Mouse (Mus musculus): Measurements from ENCODE around the gene Atg9b. TPM values are rescaled to one million over a fixed set of nuclear protein-coding genes. Genes with fewer than 3 reads are reported as not detected.

Atg9b gene
- polyA plus RNA-seq, 1 experiment from 2014 or later = 0.75 TPM

DNA sequence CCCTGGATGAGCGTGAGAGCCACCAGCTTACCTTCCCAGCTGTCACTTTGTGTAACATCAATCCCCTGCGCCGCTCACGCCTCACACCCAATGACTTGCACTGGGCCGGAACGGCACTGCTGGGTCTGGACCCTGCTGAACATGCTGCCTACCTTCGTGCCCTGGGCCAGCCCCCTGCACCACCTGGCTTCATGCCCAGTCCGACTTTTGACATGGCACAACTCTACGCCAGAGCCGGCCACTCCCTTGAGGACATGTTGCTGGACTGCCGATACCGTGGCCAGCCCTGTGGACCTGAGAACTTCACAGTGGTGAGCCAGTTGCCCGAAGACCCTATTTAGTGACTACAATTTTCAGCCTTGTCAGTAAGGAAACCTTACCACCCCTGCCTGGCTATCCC lies 22.0 kb upstream of the Atg9b start:
- H3K27me3 ChIP-seq (replicated peaks; ENCODE audit: control insufficient read depth, insufficient read depth, low read length) = peaks cover 16% of the 10 kb centered on the region
- no peak overlapping the region for H3K4me3 ChIP-seq (ENCODE audit: low read depth, low read length)
- H3K9ac ChIP-seq (ENCODE audit: low read depth, low read length) = no peak overlapping the region
- H3K36me3 ChIP-seq (ENCODE audit: control insufficient read depth, insufficient read depth, low read length) = no peaks in the 10 kb centered on the region; the same call in 1 of the 2 replicates
- 83% methylated on average over 13 of the region's 13 CpGs for WGBS
- DNase-seq (ENCODE audit: low spot score) = no peak
- ATAC-seq (replicated peaks; ENCODE audit: low FRiP score) = no peak
- H3K9me3 ChIP-seq (ENCODE audit: control insufficient read depth, low read length) = no peaks in the 10 kb centered on the region
- H3K27ac ChIP-seq (ENCODE audit: low read depth, low read length) = 0 out of 2 replicates have a peak overlapping the region, but pooled peaks have one; percentile 5
- H3K4me1 ChIP-seq (replicated peaks; ENCODE audit: control insufficient read depth, insufficient read depth, low read length) = 0 out of 2 replicates have a peak, but pooled peaks cover 4% of the 10 kb centered on the region
- no peak overlapping the region for H3K4me2 ChIP-seq

- DNase-seq (ENCODE audit: low spot score) (no peak), ATAC-seq (replicated peaks; ENCODE audit: low FRiP score) (no peak)
- no peak within 1 kb of the TSS for H3K9ac ChIP-seq (ENCODE audit: low read depth, low read length)
These were observed 21.2 kb upstream of the Atg9b start, which contains the start of gene Asic3 for GRCm38 (mm10) chr5:24413042-24413693. Gene Asic3 (plus strand): TSS chr5:24413392.

GRCm38 (mm10) chr5:24412063-24412462 lies 20.1 kb upstream of the Atg9b start:
- 67% methylated on average over 2 of the region's 2 CpGs for WGBS
- Histone ChIP-seq H3K4me2 (no peak overlapping the region), H3K36me3 (ENCODE audit: control insufficient read depth, insufficient read depth, low read length) (no peaks in the 10 kb centered on the region), H3K4me1 (replicated peaks; ENCODE audit: control insufficient read depth, insufficient read depth, low read length) (0 out of 2 replicates have a peak, but pooled peaks cover 4% of the 10 kb centered on the region), H3K9ac (ENCODE audit: low read depth, low read length) (no peak overlapping the region), H3K27me3 (replicated peaks; ENCODE audit: control insufficient read depth, insufficient read depth, low read length) (peaks cover 16% of the 10 kb centered on the region), H3K4me3 (ENCODE audit: low read depth, low read length) (no peak overlapping the region), H3K27ac (ENCODE audit: low read depth, low read length) (no peak overlapping the region), H3K9me3 (ENCODE audit: control insufficient read depth, low read length) (no peaks in the 10 kb centered on the region)
- DNase-seq (ENCODE audit: low spot score) (no peak), ATAC-seq (replicated peaks; ENCODE audit: low FRiP score) (no peak)

More at GRCm38 (mm10) chr5:24413042-24413693, 21.2 kb upstream of the Atg9b start, which contains the start of gene Asic3:
- Histone ChIP-seq H3K4me1 (replicated peaks; ENCODE audit: control insufficient read depth, insufficient read depth, low read length) (0 out of 2 replicates have a peak, but pooled peaks cover 4% of the 10 kb centered on the region), H3K27me3 (replicated peaks; ENCODE audit: control insufficient read depth, insufficient read depth, low read length) (peaks cover 16% of the 10 kb centered on the region), H3K4me3 (ENCODE audit: low read depth, low read length) (no peak within 1 kb of the TSS), H3K27ac (ENCODE audit: low read depth, low read length) (0 out of 2 replicates have a peak within 1 kb of the TSS, but pooled peaks have one; percentile 5), H3K4me2 (no peak within 1 kb of the TSS), H3K36me3 (ENCODE audit: control insufficient read depth, insufficient read depth, low read length) (no peaks in the 10 kb centered on the region; the same call in 1 of the 2 replicates), H3K9me3 (ENCODE audit: control insufficient read depth, low read length) (no peaks in the 10 kb centered on the region)
- WGBS = 48% methylated on average over 11 of the region's 11 CpGs

- no peaks in the 10 kb centered on the region for H3K9me3 ChIP-seq (ENCODE audit: control insufficient read depth, low read length)
- H3K36me3 ChIP-seq (ENCODE audit: control insufficient read depth, insufficient read depth, low read length) = 0 out of 2 replicates have a peak, but pooled peaks cover 2% of the 10 kb centered on the region
- no peak overlapping the region for H3K9ac ChIP-seq (ENCODE audit: low read depth, low read length)
- 84% methylated on average over 2 of the region's 2 CpGs for WGBS
- no peak for DNase-seq (ENCODE audit: low spot score)
- peaks cover 10% of the 10 kb centered on the region for H3K27me3 ChIP-seq (replicated peaks; ENCODE audit: control insufficient read depth, insufficient read depth, low read length)
- H3K27ac ChIP-seq (ENCODE audit: low read depth, low read length) = no peak overlapping the region
- H3K4me1 ChIP-seq (replicated peaks; ENCODE audit: control insufficient read depth, insufficient read depth, low read length) = no peaks in the 10 kb centered on the region; the same call in 1 of the 2 replicates
- ATAC-seq (replicated peaks; ENCODE audit: low FRiP score) = no peak
- H3K4me2 ChIP-seq = no peak overlapping the region
- no peak overlapping the region for H3K4me3 ChIP-seq (ENCODE audit: low read depth, low read length)
These were observed 17.5 kb upstream of the Atg9b start for GRCm38 (mm10) chr5:24409466-24409865.

- 95% methylated on average over 13 of the region's 13 CpGs for WGBS
These were observed 16.7 kb upstream of the Atg9b start for GRCm38 (mm10) chr5:24408651-24409050.

GRCm38 (mm10) chr5:24405389-24405876 lies 13.5 kb upstream of the Atg9b start:
- Histone ChIP-seq H3K27ac (ENCODE audit: low read depth, low read length) (no peak overlapping the region), H3K4me3 (ENCODE audit: low read depth, low read length) (no peak overlapping the region), H3K36me3 (ENCODE audit: control insufficient read depth, insufficient read depth, low read length) (peaks cover 14% of the 10 kb centered on the region; the same call in 1 of the 2 replicates)

More at GRCm38 (mm10) chr5:24408651-24409050, 16.7 kb upstream of the Atg9b start:
- Histone ChIP-seq H3K9me3 (ENCODE audit: control insufficient read depth, low read length) (no peaks in the 10 kb centered on the region), H3K4me2 (no peak overlapping the region), H3K27ac (ENCODE audit: low read depth, low read length) (no peak overlapping the region), H3K4me1 (replicated peaks; ENCODE audit: control insufficient read depth, insufficient read depth, low read length) (no peaks in the 10 kb centered on the region; the same call in 1 of the 2 replicates), H3K27me3 (replicated peaks; ENCODE audit: control insufficient read depth, insufficient read depth, low read length) (peaks cover 3% of the 10 kb centered on the region), H3K4me3 (ENCODE audit: low read depth, low read length) (no peak overlapping the region), H3K9ac (ENCODE audit: low read depth, low read length) (no peak overlapping the region), H3K36me3 (ENCODE audit: control insufficient read depth, insufficient read depth, low read length) (0 out of 2 replicates have a peak, but pooled peaks cover 2% of the 10 kb centered on the region)
- DNase-seq (ENCODE audit: low spot score) = no peak
- no peak for ATAC-seq (replicated peaks; ENCODE audit: low FRiP score)

GRCm38 (mm10) chr5:24404594-24405360 lies 12.8 kb upstream of the Atg9b start:
- Histone ChIP-seq H3K4me2 (no peak overlapping the region), H3K4me3 (ENCODE audit: low read depth, low read length) (no peak overlapping the region), H3K9me3 (ENCODE audit: control insufficient read depth, low read length) (no peaks in the 10 kb centered on the region), H3K27me3 (replicated peaks; ENCODE audit: control insufficient read depth, insufficient read depth, low read length) (no peaks in the 10 kb centered on the region), H3K36me3 (ENCODE audit: control insufficient read depth, insufficient read depth, low read length) (peaks cover 14% of the 10 kb centered on the region; the same call in 1 of the 2 replicates), H3K9ac (ENCODE audit: low read depth, low read length) (no peak overlapping the region), H3K4me1 (replicated peaks; ENCODE audit: control insufficient read depth, insufficient read depth, low read length) (no peaks in the 10 kb centered on the region; the same call in 1 of the 2 replicates), H3K27ac (ENCODE audit: low read depth, low read length) (no peak overlapping the region)
- no peak for DNase-seq (ENCODE audit: low spot score)
- ATAC-seq (replicated peaks; ENCODE audit: low FRiP score) = no peak
- WGBS = 78% methylated on average over 6 of the region's 6 CpGs

More at GRCm38 (mm10) chr5:24405389-24405876, 13.5 kb upstream of the Atg9b start:
- Histone ChIP-seq H3K9ac (ENCODE audit: low read depth, low read length) (no peak overlapping the region), H3K4me2 (no peak overlapping the region), H3K4me1 (replicated peaks; ENCODE audit: control insufficient read depth, insufficient read depth, low read length) (no peaks in the 10 kb centered on the region; the same call in 1 of the 2 replicates), H3K27me3 (replicated peaks; ENCODE audit: control insufficient read depth, insufficient read depth, low read length) (no peaks in the 10 kb centered on the region), H3K9me3 (ENCODE audit: control insufficient read depth, low read length) (no peaks in the 10 kb centered on the region)
- WGBS = 67% methylated on average over 3 of the region's 3 CpGs
- DNase-seq (ENCODE audit: low spot score) (no peak), ATAC-seq (replicated peaks; ENCODE audit: low FRiP score) (no peak)

GRCm38 (mm10) chr5:24401969-24402368 lies 10.0 kb upstream of the Atg9b start:
- peaks cover 14% of the 10 kb centered on the region; the same call in 1 of the 2 replicates for H3K36me3 ChIP-seq (ENCODE audit: control insufficient read depth, insufficient read depth, low read length)
- H3K9ac ChIP-seq (ENCODE audit: low read depth, low read length) = no peak overlapping the region
- no peaks in the 10 kb centered on the region for H3K27me3 ChIP-seq (replicated peaks; ENCODE audit: control insufficient read depth, insufficient read depth, low read length)
- no peaks in the 10 kb centered on the region for H3K9me3 ChIP-seq (ENCODE audit: control insufficient read depth, low read length)
- H3K4me3 ChIP-seq (ENCODE audit: low read depth, low read length) = no peak overlapping the region
- no peak for DNase-seq (ENCODE audit: low spot score)
- H3K27ac ChIP-seq (ENCODE audit: low read depth, low read length) = no peak overlapping the region
- no peak overlapping the region for H3K4me2 ChIP-seq
- ATAC-seq (replicated peaks; ENCODE audit: low FRiP score) = no peak
- H3K4me1 ChIP-seq (replicated peaks; ENCODE audit: control insufficient read depth, insufficient read depth, low read length) = no peaks in the 10 kb centered on the region; the same call in 1 of the 2 replicates
- WGBS = 85% methylated on average over 9 of the region's 9 CpGs
